Mouse (Mus musculus) embryo, embryonic 10 days (tissue): Measurements from ENCODE around the gene Ptpn14.

ENCODE experiments used
- DNase-seq: peaks from one replicate; pipeline ENCODE4 v3.0.0-alpha.2; 2015; ENCODE audit warnings: low spot score

Gene Ptpn14

DNA sequence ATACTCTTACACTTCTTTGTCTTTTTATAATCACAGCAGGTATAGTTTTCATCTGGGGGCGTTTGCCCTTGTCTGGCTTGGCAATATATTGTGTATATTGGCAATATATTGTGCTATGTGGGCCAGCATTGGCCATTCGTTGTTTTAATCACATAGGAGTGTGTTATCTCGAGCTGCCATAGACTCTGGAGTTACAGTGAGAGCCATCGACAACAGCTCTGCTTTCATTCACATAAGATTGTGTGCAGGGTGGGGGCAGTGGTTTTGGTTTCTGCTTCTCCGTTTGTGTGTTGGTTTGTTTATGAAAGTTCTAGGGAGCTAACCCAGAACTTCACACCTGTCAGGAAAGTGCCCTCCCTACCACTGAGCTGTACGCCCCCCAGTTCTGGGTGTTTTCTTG, 138.6 kb downstream of the Ptpn14 start:
- no peak for DNase-seq

DNA sequence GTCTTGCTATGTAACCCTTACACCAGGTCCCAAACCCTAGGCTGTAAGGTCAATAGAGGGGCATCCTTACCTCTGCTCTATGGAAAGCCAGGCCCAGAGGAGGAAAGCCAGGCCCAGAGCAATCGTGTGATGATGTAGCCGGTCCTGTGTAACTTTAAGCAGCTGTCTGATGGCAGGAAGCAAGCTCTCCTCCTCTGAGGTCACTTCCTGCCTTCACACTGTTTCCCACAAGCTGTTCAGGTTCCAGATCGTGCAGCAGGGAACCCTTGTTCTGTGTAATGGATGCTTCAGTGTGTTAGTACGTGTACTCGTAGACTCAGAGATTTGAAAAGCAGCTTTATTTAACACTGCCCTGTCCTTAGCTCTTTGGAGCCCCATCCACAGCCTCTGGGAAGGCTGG, 139.0 kb downstream of the Ptpn14 start:
- DNase-seq, result no peak

DNA sequence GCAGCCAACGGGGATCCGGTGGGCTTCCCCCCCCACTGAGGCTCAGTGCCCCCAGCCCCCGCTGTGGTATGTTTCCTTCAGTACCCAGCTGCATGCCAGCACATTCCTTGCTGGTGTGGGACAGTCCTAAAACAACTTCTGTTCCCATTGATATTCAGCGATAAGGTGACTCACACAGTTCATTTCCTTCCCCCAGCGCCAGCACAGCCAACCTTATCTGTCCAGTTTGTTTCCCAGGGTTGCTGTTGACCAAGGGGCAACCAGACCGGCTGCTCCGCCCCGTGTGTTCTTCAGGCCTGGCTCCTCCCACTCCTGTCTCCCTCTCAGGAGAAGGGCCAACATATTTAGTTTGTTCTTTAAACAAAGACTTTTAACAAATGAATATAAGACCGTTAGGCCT, 139.4 kb downstream of the Ptpn14 start:
- peak; percentile 49 for DNase-seq

DNA sequence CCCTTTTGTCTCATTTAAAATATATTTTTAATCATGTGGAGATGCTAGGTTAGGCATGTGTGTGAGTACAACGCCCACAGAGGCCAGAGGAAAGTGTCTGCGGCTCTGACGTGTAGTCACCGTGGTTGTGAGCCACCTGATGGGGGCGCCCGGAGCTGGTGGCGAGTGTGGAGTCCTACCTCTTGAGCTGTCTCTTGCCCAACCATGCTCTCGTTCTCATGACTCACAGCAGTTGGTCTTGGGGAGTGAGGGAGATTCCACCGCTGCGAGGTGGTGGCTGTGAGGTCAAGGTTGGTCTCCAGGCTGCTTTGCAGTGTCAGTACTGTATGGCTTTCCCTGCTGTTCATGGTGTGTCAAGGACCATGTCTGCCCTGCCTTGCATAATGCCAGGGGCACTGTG, 140.0 kb downstream of the Ptpn14 start:
- no peak for DNase-seq

DNA sequence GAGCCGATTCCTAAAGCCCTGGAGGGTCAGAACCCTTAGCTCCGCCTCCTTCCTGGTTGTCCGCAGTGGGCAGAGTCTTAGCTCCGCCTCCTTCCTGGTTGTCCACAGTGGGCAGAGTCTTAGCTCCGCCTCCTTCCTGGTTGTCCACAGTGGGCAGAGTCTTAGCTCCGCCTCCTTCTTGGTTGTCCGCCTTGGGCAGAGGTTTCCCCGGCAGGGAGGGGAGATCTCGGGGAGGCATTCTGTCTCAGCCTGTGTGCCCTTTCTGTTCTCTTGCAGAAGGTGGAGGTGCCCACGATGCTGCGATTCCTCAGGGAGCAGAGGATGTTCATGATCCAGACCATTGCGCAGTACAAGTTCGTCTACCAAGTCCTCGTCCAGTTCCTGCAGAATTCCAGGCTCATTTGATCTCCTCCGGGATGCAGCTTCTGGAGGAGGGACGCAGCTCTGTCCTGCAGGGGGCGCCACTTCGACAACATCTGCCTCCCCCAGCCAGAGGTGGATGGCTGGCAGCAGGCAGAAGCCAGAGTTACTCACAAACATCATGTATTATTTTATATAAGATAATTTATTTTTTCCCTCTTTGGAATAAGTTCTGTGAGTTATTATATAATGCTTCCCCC, 141.7 kb downstream of the Ptpn14 start:
- no peak for DNase-seq

DNA sequence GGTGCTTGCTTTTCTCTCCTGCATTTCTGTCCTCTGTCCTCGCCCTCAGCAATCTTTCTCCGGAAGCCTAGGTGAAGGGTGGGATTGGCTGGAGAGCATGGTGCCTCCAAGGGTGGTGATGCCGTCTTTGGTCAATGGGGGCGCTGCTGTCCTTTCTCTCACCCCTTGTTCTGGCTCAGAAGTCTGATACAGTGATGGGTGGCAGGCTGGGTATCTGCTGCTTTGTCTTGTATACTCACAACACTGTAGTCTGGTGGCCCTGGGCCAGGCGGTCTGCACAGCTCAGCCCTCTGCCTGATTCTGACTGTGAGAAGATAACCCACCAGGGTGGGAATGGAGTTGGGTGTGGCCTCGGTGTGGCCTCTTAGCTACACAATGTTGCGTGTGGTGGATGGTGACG, 142.5 kb downstream of the Ptpn14 start:
- DNase-seq, result no peak

DNA sequence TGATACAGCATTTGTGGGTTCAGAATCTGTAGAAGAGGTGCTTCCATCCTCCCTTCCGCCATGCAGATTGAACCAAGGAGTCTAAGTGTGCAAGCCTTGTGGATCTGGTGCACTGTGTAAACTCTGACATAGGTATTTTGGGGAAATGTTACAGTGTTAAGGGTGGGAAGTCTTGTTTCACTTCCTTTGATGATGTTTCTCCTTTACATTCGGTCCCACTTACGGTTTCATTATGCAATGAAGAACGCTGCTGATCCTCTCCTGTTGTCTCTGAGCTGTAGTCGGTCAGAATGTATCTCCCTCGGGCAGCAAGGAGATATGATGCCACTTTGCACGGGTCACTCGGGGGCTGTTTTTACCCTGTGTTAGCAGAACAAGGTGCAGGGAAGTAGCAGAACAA, 143.6 kb downstream of the Ptpn14 start:
- DNase-seq, result no peak

DNA sequence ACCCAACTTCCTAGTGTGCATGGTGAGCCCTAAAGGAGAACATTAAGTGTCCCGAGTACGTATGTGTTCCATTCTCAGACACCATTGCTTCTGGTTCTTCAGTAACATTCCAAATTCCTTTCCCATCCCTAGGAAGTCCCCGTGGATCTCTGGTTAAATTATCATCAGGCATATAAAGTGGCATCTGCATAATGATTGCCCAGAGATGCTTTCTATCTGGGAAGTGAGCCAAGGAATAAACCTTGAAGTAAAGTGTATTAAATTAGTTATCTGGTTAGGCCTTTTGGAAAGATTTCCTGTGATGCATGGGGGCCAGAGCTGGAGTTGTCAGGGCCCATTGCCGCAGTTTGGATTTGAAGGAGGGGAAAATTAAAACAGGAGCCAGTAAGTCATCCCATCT, 144.0 kb downstream of the Ptpn14 start:
- no peak for DNase-seq

DNA sequence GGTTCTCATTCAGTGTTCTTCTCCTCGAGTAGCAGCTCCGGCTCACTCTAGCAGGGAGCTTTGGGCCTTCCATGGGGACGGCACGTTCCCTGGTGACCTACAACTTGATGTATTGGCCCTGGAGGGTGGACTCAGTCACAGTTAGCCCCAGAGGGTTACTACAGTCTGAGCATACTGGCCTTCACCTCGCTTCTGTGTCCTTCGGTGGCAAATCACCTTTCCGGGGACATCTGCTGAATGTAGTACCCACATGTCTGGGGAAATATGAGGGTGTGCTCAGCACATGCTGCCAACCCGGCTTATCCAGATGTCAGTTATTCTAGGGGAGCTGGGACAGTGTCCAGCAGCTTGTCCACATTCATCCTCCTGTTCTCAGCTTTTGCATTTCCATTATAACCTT, 145.5 kb downstream of the Ptpn14 start:
- no peak for DNase-seq

DNA sequence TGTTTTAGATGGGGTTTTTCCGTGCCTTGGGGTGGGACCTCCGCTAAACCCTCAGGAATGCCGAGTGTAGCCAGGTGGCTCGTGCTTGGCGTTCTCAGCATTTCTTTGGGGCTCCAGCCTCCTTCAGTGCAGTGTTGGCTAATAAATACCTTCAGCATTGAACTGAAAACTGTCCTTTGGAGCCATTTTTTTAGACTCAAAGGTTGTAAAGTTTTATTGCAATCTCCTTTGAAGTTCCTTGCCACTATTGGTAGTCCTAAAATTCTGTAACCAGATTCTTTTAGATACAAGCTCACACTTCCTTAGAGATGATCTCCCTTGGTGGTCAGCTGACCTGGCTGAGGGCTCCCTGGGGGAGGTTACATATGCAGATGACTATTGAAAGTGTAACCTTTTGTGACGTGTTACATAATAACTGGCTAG, 147.4 kb downstream of the Ptpn14 start:
- no peak for DNase-seq

DNA sequence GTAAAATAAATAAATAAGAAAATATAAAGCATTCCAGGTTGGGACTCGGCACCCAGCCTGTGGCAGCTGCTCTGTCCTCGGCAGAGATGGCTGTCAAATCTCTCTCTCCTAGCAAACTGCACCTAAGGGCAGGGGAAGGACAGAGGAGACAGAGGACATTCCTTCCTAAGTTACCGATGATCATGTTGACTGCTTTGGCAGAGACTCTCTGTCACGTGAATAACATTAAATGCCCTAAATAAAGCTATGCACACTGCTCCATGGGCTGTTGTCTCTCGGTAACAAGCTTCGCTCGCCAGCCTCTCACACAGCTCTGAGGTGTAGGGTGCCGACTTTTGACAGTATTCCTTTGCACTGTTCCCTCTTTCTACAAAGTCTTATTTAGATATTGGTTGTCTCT, 148.1 kb downstream of the Ptpn14 start:
- no peak for DNase-seq

DNA sequence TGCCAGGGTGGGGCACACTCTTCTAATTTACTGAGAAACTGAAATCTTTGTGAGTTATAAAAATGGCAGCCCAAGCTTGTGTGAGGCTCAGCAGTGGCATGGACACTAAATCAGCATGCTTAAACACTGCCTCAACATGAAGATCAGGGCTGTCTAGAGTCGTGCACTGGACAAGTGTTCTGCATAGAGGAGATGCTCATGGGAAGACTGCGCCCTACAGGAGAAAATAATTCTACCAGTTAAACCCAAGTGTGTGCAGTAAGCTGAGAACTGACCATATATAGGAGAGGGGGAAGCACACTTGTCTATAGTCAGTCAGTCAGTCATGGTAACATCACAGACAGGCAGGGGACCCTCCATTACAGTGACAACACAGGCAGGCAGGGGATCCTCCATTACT, 151.1 kb downstream of the Ptpn14 start:
- DNase-seq, result no peak

DNA sequence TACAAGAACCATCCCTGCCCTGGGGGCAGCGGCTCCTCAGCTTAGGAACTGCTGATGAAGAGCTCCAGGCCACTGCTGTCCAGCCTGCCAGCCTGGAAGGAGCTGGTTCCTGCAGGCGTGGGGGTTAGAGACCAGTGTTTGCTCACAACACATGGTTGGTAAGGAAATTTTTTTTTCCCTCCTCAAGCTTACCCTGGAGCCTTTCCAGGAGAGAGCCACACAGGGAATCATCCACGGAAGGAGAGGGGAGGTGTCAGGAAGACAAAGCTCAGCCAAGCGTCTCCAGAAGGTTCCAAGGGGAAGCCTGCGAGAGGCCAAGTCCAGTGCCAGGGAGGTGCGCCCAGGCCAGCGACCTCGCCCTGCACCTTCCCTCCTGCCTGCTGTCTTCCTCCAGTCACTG, 151.9 kb downstream of the Ptpn14 start:
- no peak for DNase-seq

DNA sequence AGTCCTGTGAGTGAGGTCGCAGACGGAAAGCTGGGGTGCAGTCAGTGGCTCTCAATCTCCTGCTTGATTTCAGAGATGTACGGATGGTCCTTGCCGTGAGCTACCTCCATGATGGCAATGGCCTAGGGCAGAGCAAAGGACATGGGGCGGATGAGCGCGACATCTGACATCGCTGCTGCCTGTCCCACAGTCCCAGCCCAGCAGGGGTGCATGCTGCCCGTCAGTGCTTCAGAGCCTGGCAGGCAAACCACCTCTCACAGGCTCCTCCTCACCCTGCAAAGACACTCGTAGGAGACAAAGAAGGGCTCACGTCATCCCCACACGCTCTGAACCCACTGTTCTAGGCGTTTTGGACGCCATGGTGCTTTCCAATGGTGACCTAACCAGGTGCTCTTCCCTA, 152.7 kb downstream of the Ptpn14 start:
- DNase-seq, result no peak

DNA sequence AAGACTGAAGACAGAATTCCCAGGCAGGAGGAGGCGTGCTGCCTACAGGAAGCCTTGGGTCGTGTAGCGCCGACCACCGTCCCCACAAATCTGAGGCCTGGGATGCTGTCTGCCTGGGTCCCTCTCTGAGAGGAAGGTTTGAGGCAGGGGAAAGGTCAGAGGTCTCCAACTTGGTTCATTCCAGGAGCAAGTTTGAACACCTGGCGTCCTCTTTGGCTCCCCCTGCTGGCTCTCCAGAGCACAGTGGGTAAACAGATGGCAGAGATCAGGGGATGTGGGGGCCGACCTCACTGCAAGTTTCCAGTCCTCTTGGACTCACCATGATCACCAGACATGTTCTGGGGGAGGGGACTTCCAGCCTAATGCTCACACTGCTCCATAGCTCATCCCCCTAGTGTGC, 154.8 kb downstream of the Ptpn14 start:
- peak; percentile 67 for DNase-seq

DNA sequence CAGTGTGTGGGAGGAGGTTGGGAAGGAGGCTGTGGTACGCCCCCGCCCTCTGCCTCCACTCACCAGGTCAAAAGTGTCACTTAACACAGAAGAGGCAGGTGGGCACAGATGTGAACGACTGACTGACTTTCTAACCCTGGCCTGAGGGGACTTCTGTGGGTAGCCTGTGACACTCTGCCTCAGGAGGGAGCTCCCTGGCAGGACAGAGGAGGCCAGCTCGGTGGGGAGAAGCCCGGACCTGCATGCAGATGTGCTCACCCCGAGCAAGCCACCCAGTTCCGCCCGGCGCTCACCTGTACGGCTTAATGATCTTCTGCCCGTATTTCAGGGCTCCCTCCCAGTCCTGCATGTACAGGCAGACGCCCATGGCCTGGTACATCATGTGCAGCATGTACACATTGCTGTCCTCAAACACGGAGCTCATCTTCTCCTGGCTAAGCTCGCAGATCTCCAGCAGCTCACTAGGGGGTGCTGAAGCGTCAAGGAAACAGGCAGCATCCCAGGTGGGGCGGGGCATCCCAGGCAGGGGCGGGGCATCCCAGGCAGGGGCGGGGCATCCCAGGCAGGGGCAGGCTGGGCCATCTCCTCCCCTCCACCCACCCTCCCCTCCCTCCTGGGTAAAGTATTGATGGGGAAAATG, 155.6 kb downstream of the Ptpn14 start:
- DNase-seq, result peak; percentile 74

DNA sequence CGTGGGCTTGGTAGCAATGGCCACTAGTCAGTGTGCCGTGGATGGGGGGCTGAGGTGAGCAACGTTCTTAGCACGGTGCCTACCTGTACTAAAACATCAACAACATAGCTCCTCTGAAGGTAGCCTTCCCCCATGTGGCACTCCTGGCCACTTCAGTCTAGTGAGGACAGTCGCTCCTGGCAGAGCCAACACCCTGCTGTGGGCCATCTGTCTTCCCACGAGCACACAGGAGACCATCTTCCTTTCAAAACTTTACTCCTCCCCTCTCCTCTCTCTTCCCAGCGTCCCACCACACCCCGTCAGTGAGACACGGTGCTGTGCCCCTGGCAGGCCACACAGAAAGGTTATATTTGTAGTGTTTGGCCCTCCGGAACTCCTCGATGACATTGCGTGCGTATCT, 156.9 kb downstream of the Ptpn14 start:
- DNase-seq, result no peak

DNA sequence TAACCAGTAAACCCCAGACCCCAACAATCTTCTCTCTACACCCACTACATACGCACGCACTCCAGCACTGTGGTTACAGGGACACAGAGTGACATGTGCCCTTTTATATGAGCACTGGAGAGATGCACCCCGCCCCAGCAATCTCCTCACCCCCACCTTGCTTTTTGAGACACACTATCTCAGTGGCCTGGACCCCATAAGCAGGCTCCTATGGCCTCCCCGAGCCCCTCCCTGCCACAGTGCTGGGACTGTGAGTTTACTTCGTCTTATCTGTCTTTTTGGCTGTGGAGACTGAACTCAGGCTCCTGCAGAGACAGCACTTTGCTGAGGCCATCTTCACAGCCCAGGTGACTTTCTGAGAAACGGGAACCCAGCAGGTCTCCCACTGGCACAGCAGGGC, 157.9 kb downstream of the Ptpn14 start:
- DNase-seq, result no peak

DNA sequence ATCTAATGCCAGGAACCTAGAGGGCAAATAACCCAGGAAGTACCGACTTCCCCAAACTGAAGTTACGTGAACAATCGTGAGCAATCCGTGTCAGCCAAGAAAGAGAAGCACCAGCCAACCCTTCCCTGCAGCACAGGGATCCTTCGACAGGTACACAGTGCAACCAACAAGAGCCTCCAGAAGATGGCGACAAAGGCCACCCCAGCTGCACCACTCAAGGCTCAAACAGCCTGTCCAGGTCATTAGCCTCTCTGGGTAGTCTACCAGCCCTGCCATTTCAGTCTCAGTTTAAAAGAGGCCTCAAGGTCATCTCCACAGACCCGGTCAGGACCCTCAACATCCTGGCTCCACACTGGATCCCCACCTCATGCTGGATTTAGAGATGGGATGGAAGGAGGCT, 159.4 kb downstream of the Ptpn14 start:
- peak; percentile 83 for DNase-seq

DNA sequence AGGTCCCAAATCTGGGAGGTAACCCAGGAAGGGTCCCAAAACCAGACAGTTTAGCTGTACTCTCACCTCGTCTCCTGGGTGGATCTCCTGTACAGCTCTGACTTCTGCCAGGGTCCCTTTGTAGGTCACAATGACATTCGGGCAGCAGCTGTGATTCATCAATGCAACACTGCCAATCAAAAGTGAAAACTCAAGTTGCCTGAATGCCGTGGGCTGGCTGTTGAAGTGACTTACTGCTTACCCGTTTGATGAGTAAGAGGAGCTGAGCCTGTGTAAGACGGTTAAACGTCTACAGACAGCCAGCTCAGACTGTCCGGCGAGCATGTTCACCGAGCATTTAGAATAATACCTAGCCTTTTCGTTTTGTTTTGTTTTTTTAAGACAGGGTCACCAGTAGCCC, 160.7 kb downstream of the Ptpn14 start:
- DNase-seq, result no peak

DNA sequence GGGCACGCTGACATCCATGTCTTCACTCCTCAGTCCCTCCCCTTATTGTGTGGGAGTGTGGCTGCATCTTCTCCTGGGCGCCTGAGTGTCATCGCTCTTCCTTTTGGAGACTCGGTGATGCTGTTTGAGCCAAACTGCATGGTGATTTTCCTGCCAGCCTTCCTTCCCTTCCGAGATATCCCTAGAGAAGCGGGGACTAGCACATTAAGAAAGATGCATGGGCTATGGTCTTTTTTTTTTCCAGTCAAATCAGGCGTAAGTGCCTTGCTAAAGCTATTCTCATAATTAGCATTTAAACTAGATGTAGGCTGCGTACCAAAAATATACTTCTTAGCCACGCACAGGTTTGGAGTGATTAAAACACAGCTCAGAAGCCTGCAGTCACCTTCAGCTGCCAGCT, 166.1 kb downstream of the Ptpn14 start:
- no peak for DNase-seq

DNA sequence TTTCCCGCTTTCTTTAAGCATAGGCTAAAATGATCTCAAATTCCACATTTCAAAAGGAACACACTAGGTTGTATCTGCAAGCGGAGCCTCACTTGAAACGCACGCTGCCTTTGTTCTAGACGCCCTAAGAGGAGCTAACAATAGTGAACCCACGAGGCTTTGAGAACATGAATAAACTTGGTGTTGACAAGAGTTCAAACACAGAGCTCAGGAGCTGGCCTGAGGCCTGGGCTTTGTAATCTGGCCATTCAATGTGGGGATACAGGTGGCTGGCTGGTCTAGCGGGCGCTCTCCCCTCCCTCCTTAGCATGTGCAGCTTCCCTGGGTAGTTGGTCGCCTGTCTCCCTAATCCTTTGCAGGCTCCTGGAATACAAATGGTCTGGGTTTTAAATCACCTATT, 169.8 kb downstream of the Ptpn14 start:
- no peak for DNase-seq

DNA sequence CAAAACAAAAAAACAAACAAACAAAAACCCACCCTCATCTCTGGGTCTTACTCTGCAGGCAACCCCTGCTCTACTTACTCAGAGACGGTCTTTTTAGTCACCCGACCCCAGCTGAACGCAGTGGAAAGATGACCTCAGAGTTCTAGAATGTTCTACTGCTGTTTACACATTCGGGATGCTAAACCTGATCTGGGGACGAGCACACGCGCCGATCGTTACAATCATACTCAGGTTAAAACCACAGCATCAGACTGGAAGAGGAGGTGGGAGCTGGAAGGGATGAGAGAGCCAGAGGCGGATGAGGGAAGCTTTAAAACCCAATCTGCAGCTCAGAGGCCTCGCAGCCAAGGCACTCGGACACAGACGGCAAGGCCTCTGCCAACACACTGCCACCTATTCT, 170.6 kb downstream of the Ptpn14 start:
- no peak for DNase-seq

DNA sequence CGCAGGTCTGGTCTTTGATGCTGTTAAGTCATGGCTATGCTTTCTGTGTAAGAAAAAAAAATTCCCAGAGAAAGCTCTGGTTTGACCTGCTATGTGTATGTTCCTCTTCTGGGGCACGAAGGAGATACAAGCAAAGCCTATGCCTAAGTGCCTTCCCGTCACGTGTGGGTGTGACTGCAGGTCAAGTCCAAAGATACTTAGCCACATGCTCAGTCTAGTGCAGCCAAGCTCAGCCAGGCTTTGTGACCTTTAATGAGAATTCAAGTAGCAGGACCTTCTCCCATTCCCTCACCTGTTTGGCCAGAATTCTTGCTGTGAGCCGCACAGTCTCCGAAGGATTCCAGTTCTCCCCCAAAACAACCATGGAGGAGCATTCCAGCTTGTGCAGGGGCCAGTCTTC, 171.5 kb downstream of the Ptpn14 start:
- no peak for DNase-seq
